Mouse (Mus musculus) testis, adult 10 weeks (tissue): Measurements from ENCODE around the gene Tapbpl. TPM values are rescaled to one million over a fixed set of nuclear protein-coding genes. Genes with fewer than 3 reads are reported as not detected.

Experiments used
- polyA plus RNA-seq: library from polyadenylated mRNA; stranded (reverse); fragments of 350-450 nt; fragmentation: Illumina TruSeq; extraction: RNeasy Lipid Tissue Mini Kit (QIAGEN cat#74804); gene quantifications from one replicate; pipeline ENCODE4 v1.2.3, GENCODE M21; 2014; ENCODE audit warnings: low read depth, low replicate concordance

The Tapbpl gene
- 0.94 TPM for polyA plus RNA-seq

DNA sequence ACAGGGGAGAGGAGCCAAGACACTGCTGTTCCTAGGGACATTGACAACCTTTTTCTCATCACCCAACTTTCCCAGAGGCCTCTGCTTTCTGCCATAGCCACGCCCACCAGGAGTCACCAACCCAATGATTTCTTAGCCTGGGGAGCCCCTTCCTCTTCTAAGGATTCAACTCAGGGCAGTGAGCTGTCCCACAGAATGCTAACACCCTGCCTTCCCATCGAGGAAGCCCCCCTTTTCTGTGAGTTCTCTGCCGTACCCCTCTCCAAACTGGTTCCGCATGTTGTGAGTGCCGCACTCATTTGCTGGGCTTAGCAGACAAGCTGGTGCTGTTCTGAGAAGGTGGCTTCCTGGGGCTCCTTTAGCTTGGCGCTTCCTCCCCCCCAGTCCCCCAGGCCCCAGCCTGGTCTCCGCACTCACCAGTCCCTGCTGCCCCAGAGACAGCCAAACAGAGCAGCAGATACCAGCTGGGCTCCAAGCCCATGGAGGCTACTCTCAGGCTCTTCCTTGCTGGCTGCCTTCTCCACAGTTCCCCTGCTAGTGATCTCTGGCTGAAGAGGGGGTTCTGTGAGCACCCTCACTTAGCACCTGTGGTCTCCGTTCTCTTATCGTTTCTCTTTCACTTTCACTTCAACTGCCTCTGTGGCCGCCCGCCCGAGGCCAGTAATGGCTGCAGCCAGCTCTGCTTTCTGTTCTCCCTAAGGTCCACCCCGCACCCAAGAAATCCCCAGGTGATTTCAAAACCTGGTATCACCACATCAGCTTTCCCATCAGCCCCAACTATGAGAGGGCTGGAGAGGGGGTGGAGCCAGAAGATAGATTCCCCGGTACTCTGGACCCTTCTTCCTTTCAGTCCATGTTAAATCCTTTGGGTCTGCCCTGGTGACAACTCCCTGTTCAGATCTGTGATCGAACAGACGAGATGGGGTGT is at the start of gene Tapbpl:
Gene Tapbpl (minus strand): TSS at position 744 of the 928 bp plus-strand sequence.

GRCm38 (mm10) chr6:125236782-125237181 is 5.1 kb upstream of the Tapbpl start, which contains the start of gene Cd27:
TSS of gene Cd27 (minus strand) at chr6:125237010.

DNA sequence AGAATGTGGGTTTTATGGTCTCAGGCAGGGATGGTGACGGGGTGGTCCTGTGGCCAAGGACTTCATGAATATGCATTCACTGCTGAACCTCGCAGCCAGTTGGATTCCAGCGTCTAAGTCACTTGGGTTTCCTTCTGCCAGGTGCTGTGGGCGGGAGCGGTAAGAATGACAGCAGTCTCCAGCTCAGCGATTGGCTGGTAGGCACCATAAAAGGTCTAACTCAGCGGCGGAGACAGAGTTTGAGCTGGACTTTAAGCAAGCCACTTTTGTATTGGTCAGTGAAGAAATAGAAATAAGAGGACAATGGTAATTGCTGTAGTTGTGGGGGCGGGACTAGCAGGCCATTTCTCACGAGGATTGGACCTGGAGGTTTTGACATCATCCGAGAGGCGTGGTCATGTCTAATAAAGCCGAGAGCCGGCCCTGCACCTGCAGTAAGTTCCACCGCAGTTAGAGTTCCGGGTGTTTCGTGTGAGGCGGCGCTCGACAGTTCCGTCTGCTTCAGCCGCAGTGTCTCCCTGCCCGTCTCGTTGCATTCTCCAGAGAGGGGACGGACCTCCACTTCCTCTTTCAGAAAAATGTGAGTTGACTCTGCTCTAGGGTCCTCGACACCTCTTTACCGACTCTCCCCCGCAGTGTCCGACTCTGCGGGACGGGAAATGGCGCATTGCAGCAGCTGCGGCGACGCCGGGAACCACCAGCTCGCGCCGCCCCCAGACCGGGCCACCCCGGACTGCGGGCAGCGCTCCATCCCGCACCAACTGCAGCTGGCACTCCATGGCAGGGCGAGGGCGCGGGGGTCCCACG is 16.3 kb downstream of the Tapbpl start, which contains the start of gene Vamp1:
Gene Vamp1 (plus strand): TSS at position 404 of the 807 bp plus-strand sequence.

GRCm38 (mm10) chr6:125191332-125192015 is 40.2 kb downstream of the Tapbpl start, which contains the start of the genes Ncapd2 and Mrpl51:
TSS of gene Ncapd2 (minus strand) at chr6:125191701.
TSS of gene Mrpl51 (plus strand) at chr6:125191801.

Other genes starting within 250 kb of the Tapbpl start
- not detected for gene Pianp, start 235.2 kb downstream of the Tapbpl start, polyA plus RNA-seq
- gene Zfp384, start 222.7 kb downstream of the Tapbpl start, polyA plus RNA-seq, result 25.2 TPM
- 3.7 TPM for gene Ing4, start 192.1 kb downstream of the Tapbpl start, polyA plus RNA-seq
- gene Acrbp, start 182.2 kb downstream of the Tapbpl start, polyA plus RNA-seq, result 113 TPM
- not detected for gene Lpar5, start 163.9 kb downstream of the Tapbpl start, polyA plus RNA-seq
- gene Chd4, start 135.9 kb downstream of the Tapbpl start, polyA plus RNA-seq, result 85.2 TPM
- 3.4 TPM for gene Nop2, start 100.0 kb downstream of the Tapbpl start, polyA plus RNA-seq
- 9.8 TPM for gene Iffo1, start 86.6 kb downstream of the Tapbpl start, polyA plus RNA-seq
- gene Gapdh, start 65.4 kb downstream of the Tapbpl start, polyA plus RNA-seq, result 17.5 TPM
- 20.1 TPM for gene Ncapd2, start 40.2 kb downstream of the Tapbpl start, polyA plus RNA-seq
- 192 TPM for gene Mrpl51, start 40.1 kb downstream of the Tapbpl start, polyA plus RNA-seq
- gene Vamp1, start 16.3 kb downstream of the Tapbpl start, polyA plus RNA-seq, result 5.9 TPM
- gene Cd27, start 5.2 kb upstream of the Tapbpl start, polyA plus RNA-seq, result not detected
- gene Tuba3a, start 54.2 kb upstream of the Tapbpl start, polyA plus RNA-seq, result 31.4 TPM
- 0.22 TPM for gene Ltbr, start 82.0 kb upstream of the Tapbpl start, polyA plus RNA-seq
- 0.06 TPM for gene Scnn1a, start 88.8 kb upstream of the Tapbpl start, polyA plus RNA-seq
- gene Tnfrsf1a, start 117.5 kb upstream of the Tapbpl start, polyA plus RNA-seq, result 2.2 TPM
- gene Plekhg6, start 148.9 kb upstream of the Tapbpl start, polyA plus RNA-seq, result not detected